In the genomic region with DNA sequence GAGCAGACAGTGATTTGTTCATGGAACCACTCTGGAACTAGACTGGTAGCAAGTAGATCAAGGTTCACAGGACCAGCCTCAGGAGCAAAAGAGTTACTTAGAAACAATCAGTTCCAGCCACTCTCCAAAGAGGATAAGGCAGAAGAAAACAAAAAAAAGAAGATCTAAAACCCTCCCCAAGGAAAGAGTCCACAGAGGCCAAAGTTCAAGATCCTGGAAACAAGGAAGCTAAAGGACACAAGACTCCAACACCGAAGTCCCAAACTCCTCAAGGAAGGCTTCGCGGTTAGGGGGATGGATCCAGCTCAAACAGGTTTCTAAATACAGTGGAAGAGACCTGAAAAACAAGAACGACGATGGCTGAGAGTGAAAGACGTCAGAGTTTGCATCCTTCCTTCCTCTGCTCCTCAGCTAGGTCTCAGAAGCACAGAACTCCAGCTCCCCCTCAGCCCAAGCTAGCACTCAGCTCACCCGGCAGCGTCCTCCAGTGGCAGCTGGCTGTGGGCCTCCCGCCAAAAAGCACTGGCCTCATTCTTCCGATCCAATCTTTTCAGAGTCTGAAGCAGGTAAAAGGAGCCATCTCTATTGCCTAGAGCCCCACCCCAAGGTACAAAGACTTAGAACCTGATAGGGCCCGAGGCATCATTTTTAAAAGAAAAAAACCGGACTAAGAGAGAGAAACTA, we compare ENCODE assay signal across 26 mouse cellular contexts. TPM values are rescaled to one million over a fixed set of nuclear protein-coding genes. Genes with fewer than 3 reads are reported as not detected.
A peak's percentile ranks its signal among the peaks of the same experiment; 100 is the strongest.
DNase-seq lines count a peak whose midpoint lies in the region; ATAC-seq and TF ChIP-seq lines count a peak whose summit lies in the region.
"Had no signal": no experiment of that assay in that cellular context is flagged by ENCODE, and none has a peak within 500 bp of the region (broad histone marks: within the 10 kb centered on the region; RNA-seq: fewer than 3 reads in every experiment).

No protein-coding gene starts in this region.

- ATAC-seq in midbrain, embryonic 14.5 days (ENCODE audit: low FRiP score, low TSS enrichment) = no peak
- ATAC-seq: forebrain, embryonic 13.5 days; hindbrain, embryonic 16.5 days; midbrain, embryonic 15.5 days had no signal

- intact Hi-C loops in gastrocnemius, postnatal 14 days (cut with DNase I; ENCODE audit: low total_unique reads) = no loop called here

- no peaks in the 10 kb centered on the region for H3K9me3 ChIP-seq in midbrain, embryonic 14.5 days (ENCODE audit: control insufficient read depth, low read length)
- H3K9me3 ChIP-seq: forebrain, embryonic 13.5 days; G1E; heart, embryonic 15.5 days; limb, embryonic 10.5 days; megakaryocyte, embryonic 14.5 days; midbrain, embryonic 15.5 days; neural tube, embryonic 15.5 days had no signal

- no peak for TF ChIP-seq CTCF in testis, adult 2 months (IDR thresholded peaks at IDR 0.05; ENCODE audit: control insufficient read depth, insufficient read depth, insufficient replicate concordance, low read depth, low read length)

- H3K4me3 ChIP-seq in testis, adult 2 months (ENCODE audit: control insufficient read depth, low read depth, low read length) = no peak overlapping the region; the same call in 1 of the 2 replicates
- no peak overlapping the region for H3K4me3 ChIP-seq in midbrain, embryonic 14.5 days (replicated peaks; ENCODE audit: low read depth, low read length)
- H3K4me3 ChIP-seq: erythroblast, embryonic 14.5 days; forebrain, embryonic 13.5 days; heart, embryonic 15.5 days; limb, embryonic 10.5 days; megakaryocyte, embryonic 14.5 days; midbrain, embryonic 15.5 days; neural tube, embryonic 15.5 days had no signal

- H3K4me2 ChIP-seq in midbrain, embryonic 14.5 days (ENCODE audit: low read length) = no peak overlapping the region
- H3K4me2 ChIP-seq: forebrain, embryonic 13.5 days; heart, embryonic 15.5 days; midbrain, embryonic 15.5 days; neural tube, embryonic 15.5 days had no signal

- no peak for TF ChIP-seq POLR2A in testis, adult 2 months (IDR thresholded peaks at IDR 0.05; ENCODE audit: control insufficient read depth, low read depth, low read length)

- H3K9ac ChIP-seq in midbrain, embryonic 14.5 days (replicated peaks; ENCODE audit: low read length) = no peak overlapping the region
- H3K9ac ChIP-seq: forebrain, embryonic 13.5 days; heart, embryonic 15.5 days; midbrain, embryonic 15.5 days; neural tube, embryonic 15.5 days had no signal

- WGBS in midbrain, embryonic 14.5 days = 81% methylated on average over 12 of the region's 12 CpGs

- DNase-seq in gastrocnemius, postnatal 14 days = peak; percentile 33
- DNase-seq in gastrocnemius, postnatal 25 days = no peak
- no peak for DNase-seq in testis, postnatal 14 days (ENCODE audit: low spot score)
- DNase-seq in kidney, postnatal 25 days = peak; percentile 15 to 57
- DNase-seq in right cerebral cortex, adult 18-20 months = no peak
- DNase-seq in midbrain, embryonic 14.5 days = no peak
- DNase-seq: heart, adult 18-20 months; lung, adult 18-20 months; right cerebral cortex, postnatal 14 days had no signal

- H3K4me1 ChIP-seq in testis, adult 2 months (ENCODE audit: control insufficient read depth, insufficient read depth, low read length) = peaks cover 10% of the 10 kb centered on the region
- H3K4me1 ChIP-seq in midbrain, embryonic 14.5 days (ENCODE audit: control insufficient read depth, insufficient read depth, low read length) = peaks cover 18% of the 10 kb centered on the region

- no peaks in the 10 kb centered on the region; the same call in 1 of the 2 replicates for H3K36me3 ChIP-seq in testis, adult 2 months (ENCODE audit: control insufficient read depth, insufficient read depth, low read length)
- H3K36me3 ChIP-seq in midbrain, embryonic 14.5 days (ENCODE audit: control insufficient read depth, insufficient read depth, low read length) = 0 out of 2 replicates have a peak, but pooled peaks cover 2% of the 10 kb centered on the region
- H3K36me3 ChIP-seq: heart, embryonic 15.5 days; midbrain, embryonic 15.5 days had no signal

- H3K27me3 ChIP-seq in testis, adult 2 months (ENCODE audit: control insufficient read depth, insufficient read depth, low read length) = no peaks in the 10 kb centered on the region
- no peaks in the 10 kb centered on the region for H3K27me3 ChIP-seq in midbrain, embryonic 14.5 days (ENCODE audit: control insufficient read depth, insufficient read depth, low read length)
- H3K27me3 ChIP-seq: forebrain, embryonic 13.5 days; heart, embryonic 15.5 days; megakaryocyte, embryonic 14.5 days; midbrain, embryonic 15.5 days; neural tube, embryonic 15.5 days had no signal

- peak overlapping the region; percentile 92 for H3K27ac ChIP-seq in testis, adult 2 months (ENCODE audit: control insufficient read depth, insufficient read depth, low read depth, low read length)
- H3K27ac ChIP-seq in midbrain, embryonic 14.5 days (replicated peaks; ENCODE audit: low read depth, low read length) = no peak overlapping the region
- H3K27ac ChIP-seq: forebrain, embryonic 13.5 days; heart, embryonic 15.5 days; limb, embryonic 10.5 days; midbrain, embryonic 15.5 days; neural tube, embryonic 15.5 days had no signal

RNA-seq across cellular contexts. Expression of a gene that starts 2.6 kb away (rescaled TPM):
- 100 to 1,000 TPM; 260 to 262 TPM for total RNA-seq in gastrocnemius, postnatal 14 days (2021)
- total RNA-seq in gastrocnemius, postnatal 25 days (2021) = 100 to 1,000 TPM; 219 to 236 TPM
- polyA plus RNA-seq in testis, adult 2 months (2012; rRNA removed) = 78.0 and 85.5 TPM in 2 replicates
- 378 and 531 TPM in 2 replicates for polyA plus RNA-seq in midbrain, embryonic 14.5 days (2014; fragmentation: Nextera tagmentation; extraction: Ambion mirVana)

RNA-seq across cellular contexts. Expression of a gene that starts 7.4 kb away (rescaled TPM):
- total RNA-seq in gastrocnemius, postnatal 14 days (2021) = 1 to 10 TPM; 2.2 to 2.6 TPM
- total RNA-seq in gastrocnemius, postnatal 25 days (2021) = 1 to 10 TPM; 1.0 to 2.4 TPM
- polyA plus RNA-seq in testis, adult 2 months (2012; rRNA removed) = 96.4 and 104 TPM in 2 replicates
- 17.4 and 20.4 TPM in 2 replicates for polyA plus RNA-seq in midbrain, embryonic 14.5 days (2014; fragmentation: Nextera tagmentation; extraction: Ambion mirVana)

RNA-seq across cellular contexts. Expression of a gene that starts 22.7 kb away (rescaled TPM):
- total RNA-seq in gastrocnemius, postnatal 14 days (2021) = 1 to 10 TPM; 5.4 to 6.5 TPM
- total RNA-seq in gastrocnemius, postnatal 25 days (2021) = 1 to 10 TPM; 6.7 to 7.5 TPM
- 36.3 and 42.0 TPM in 2 replicates for polyA plus RNA-seq in testis, adult 2 months (2012; rRNA removed)
- 23.3 and 26.4 TPM in 2 replicates for polyA plus RNA-seq in midbrain, embryonic 14.5 days (2014; fragmentation: Nextera tagmentation; extraction: Ambion mirVana)

RNA-seq across cellular contexts. Expression of a gene that starts 28.6 kb away (rescaled TPM):
- 10 to 100 TPM; 82.9 to 84.8 TPM for total RNA-seq in gastrocnemius, postnatal 14 days (2021)
- 10 to 100 TPM; 88.2 to 98.5 TPM for total RNA-seq in gastrocnemius, postnatal 25 days (2021)
- 19.8 and 22.7 TPM in 2 replicates for polyA plus RNA-seq in testis, adult 2 months (2012; rRNA removed)
- polyA plus RNA-seq in midbrain, embryonic 14.5 days (2014; fragmentation: Nextera tagmentation; extraction: Ambion mirVana) = 219 and 222 TPM in 2 replicates

RNA-seq across cellular contexts. Expression of a gene that starts 33.5 kb away (rescaled TPM):
- not detected for total RNA-seq in gastrocnemius, postnatal 14 days (2021)
- not detected for total RNA-seq in gastrocnemius, postnatal 25 days (2021)
- 22.4 and 23.7 TPM in 2 replicates for polyA plus RNA-seq in testis, adult 2 months (2012; rRNA removed)
- 0.38 and 0.80 TPM in 2 replicates for polyA plus RNA-seq in midbrain, embryonic 14.5 days (2014; fragmentation: Nextera tagmentation; extraction: Ambion mirVana)
- total RNA-seq: adrenal gland, postnatal 4 days; heart, adult 18-20 months; hematopoietic stem cell, adult 5-6 weeks; layer of hippocampus, postnatal 10 days; left cerebral cortex, adult 8-10 months; liver, adult 2 months had no signal
- polyA plus RNA-seq: cerebellum, adult 2 months; erythroblast, embryonic 14.5 days; G1E; liver, adult 2 months; spleen, adult 2 months had no signal

Comparison
In these comparisons a context has a peak if more than half of its experiments do, and no peak if none do; other contexts are left out.
1. DNase-seq: peak in gastrocnemius, postnatal 14 days (single experiment) and kidney, postnatal 25 days (2 of 2); none in gastrocnemius, postnatal 25 days (single experiment), testis, postnatal 14 days (single experiment), right cerebral cortex, adult 18-20 months (single experiment) and midbrain, embryonic 14.5 days (single experiment).